Mouse (Mus musculus) testis, adult 2 months (tissue): ENCODE data around the gene Hoxd9. TPM values are rescaled to one million over a fixed set of nuclear protein-coding genes. Genes with fewer than 3 reads are reported as not detected.

ENCODE experiments used
- H3K27ac ChIP-seq: fragments of 200-500 bp; 2 replicates; pipeline ENCODE4 v1.5.1; 2012; ENCODE audit warnings: low read depth, low read length; ENCODE audit not compliant: control insufficient read depth, insufficient read depth
- H3K27me3 ChIP-seq: fragments of 200-500 bp; 2 replicates; pipeline ENCODE4 v1.6.1; 2012; ENCODE audit warnings: mild to moderate bottlenecking, low read length, moderate library complexity; ENCODE audit not compliant: control insufficient read depth, insufficient read depth
- H3K36me3 ChIP-seq: fragments of 200-500 bp; 2 replicates; pipeline ENCODE4 v1.6.1; 2012; ENCODE audit warnings: mild to moderate bottlenecking, low read length; ENCODE audit not compliant: control insufficient read depth, insufficient read depth
- H3K4me1 ChIP-seq: fragments of 200-500 bp; 2 replicates; pipeline ENCODE4 v1.6.1; 2012; ENCODE audit warnings: low read length; ENCODE audit not compliant: control insufficient read depth, insufficient read depth
- H3K4me3 ChIP-seq: fragments of 200-500 bp; 2 replicates; pipeline ENCODE4 v1.5.1; 2012; ENCODE audit warnings: low read depth, mild to moderate bottlenecking, low read length, moderate library complexity, mixed read lengths; ENCODE audit not compliant: control insufficient read depth
- CTCF ChIP-seq: fragments of 200-500 bp; IDR thresholded peaks from 2 replicates; pipeline ENCODE4 v1.5.1; 2012; ENCODE audit warnings: low read depth, mild to moderate bottlenecking, inconsistent platforms, low read length, moderate library complexity; ENCODE audit not compliant: control insufficient read depth, insufficient read depth, insufficient replicate concordance
- POLR2A ChIP-seq: fragments of 200-500 bp; IDR thresholded peaks from 2 replicates; pipeline ENCODE4 v1.6.1; 2012; ENCODE audit warnings: low read depth, mild to moderate bottlenecking, inconsistent platforms, low read length, moderate library complexity; ENCODE audit not compliant: control insufficient read depth
- polyA plus RNA-seq: library from polyadenylated mRNA; depleted of rRNA; stranded (reverse); fragments of >200 nt; gene quantifications from 2 replicates; pipeline ENCODE4 v1.2.3, GENCODE M21; 2012

Gene Hoxd9
- polyA plus RNA-seq, 1 experiment, result 1.8 TPM

GRCm38 (mm10) chr2:74726973-74727639 lies 29.6 kb downstream of the Hoxd9 start:
- Histone ChIP-seq H3K4me1 (peaks cover 9% of the 10 kb centered on the region), H3K27me3 (no peaks in the 10 kb centered on the region), H3K27ac (no peak overlapping the region), H3K36me3 (no peaks in the 10 kb centered on the region), H3K4me3 (no peak overlapping the region)
- TF ChIP-seq POLR2A (no peak), CTCF (no peak)

- H3K36me3 ChIP-seq, result no peaks in the 10 kb centered on the region
- H3K27ac ChIP-seq, result no peak overlapping the region
- no peak for TF ChIP-seq CTCF
- TF ChIP-seq POLR2A, result no peak
- H3K27me3 ChIP-seq, result no peaks in the 10 kb centered on the region
- H3K4me3 ChIP-seq, result no peak overlapping the region
- H3K4me1 ChIP-seq, result peaks cover 8% of the 10 kb centered on the region
Observed at GRCm38 (mm10) chr2:74727640-74728302, 30.2 kb downstream of the Hoxd9 start.

DNA sequence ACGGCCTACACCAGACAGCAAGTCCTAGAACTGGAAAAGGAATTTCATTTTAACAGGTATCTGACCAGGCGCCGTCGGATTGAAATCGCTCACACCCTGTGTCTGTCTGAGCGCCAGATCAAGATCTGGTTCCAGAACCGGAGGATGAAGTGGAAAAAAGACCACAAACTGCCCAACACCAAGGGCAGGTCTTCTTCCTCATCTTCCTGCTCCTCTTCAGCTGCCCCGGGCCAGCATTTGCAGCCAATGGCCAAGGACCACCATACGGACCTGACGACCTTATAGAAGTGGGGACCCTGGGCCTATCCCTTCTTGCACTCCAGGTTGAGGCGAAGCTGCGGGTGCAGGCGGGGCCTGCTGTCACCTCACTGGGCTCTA lies 30.8 kb downstream of the Hoxd9 start:
- H3K4me1 ChIP-seq, result peaks cover 5% of the 10 kb centered on the region
- H3K27me3 ChIP-seq, result no peaks in the 10 kb centered on the region; the same call in 1 of the 2 replicates
- H3K27ac ChIP-seq, result no peak overlapping the region
- no peak overlapping the region for H3K4me3 ChIP-seq
- H3K36me3 ChIP-seq, result no peaks in the 10 kb centered on the region
- TF ChIP-seq POLR2A, result no peak
- TF ChIP-seq CTCF, result no peak

- no peak for TF ChIP-seq CTCF
- no peak for TF ChIP-seq POLR2A
- Histone ChIP-seq H3K36me3 (no peaks in the 10 kb centered on the region), H3K27ac (no peak overlapping the region), H3K4me1 (peaks cover under 1% of the 10 kb centered on the region; the same call in 1 of the 2 replicates), H3K4me3 (no peak overlapping the region), H3K27me3 (peaks cover 6% of the 10 kb centered on the region)
Observed at GRCm38 (mm10) chr2:74730331-74730730, 32.8 kb downstream of the Hoxd9 start.

GRCm38 (mm10) chr2:74731055-74731454 lies 33.5 kb downstream of the Hoxd9 start:
- peaks cover 8% of the 10 kb centered on the region for H3K27me3 ChIP-seq
- no peaks in the 10 kb centered on the region; the same call in 1 of the 2 replicates for H3K4me1 ChIP-seq
- H3K36me3 ChIP-seq, result no peaks in the 10 kb centered on the region
- no peak overlapping the region for H3K4me3 ChIP-seq
- H3K27ac ChIP-seq, result no peak overlapping the region
- TF ChIP-seq CTCF, result no peak
- TF ChIP-seq POLR2A, result no peak

DNA sequence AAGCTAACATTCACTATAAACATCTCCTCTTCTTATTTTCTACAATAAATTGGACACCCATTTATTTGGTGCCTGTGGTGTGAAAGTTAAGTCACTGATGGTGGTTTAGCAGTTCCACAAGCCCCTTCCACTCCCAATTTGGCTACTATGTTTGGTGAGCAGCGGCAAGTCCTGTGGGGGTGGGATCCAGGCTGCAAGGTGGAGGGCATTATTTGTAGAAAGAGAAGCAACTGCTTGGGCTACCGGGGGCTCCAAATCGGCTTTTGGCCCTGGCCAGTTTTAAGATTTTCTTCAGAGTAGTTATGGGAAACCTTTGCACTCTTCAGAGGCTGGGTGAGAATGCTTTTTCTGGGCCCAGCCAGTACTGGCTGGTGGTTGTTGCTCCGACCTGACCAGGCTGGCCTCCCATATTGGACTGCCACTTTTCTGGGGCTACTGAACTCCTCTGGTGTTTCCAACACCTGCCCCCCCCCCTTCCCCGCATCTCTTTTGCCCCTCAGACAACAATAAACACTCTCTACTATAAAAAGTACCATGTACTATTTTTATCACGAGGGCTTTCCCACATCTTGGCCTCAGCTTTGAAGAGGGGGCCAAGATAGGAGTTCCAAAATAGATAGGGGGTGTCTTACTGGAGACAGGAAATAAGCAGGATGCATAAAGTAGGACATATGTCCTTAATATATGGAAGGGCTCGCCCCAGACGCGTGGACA lies 34.4 kb downstream of the Hoxd9 start:
- peaks cover 8% of the 10 kb centered on the region for H3K27me3 ChIP-seq
- H3K36me3 ChIP-seq, result no peaks in the 10 kb centered on the region
- no peak for TF ChIP-seq CTCF
- no peak for TF ChIP-seq POLR2A
- H3K4me3 ChIP-seq, result no peak overlapping the region
- no peaks in the 10 kb centered on the region; the same call in 1 of the 2 replicates for H3K4me1 ChIP-seq
- H3K27ac ChIP-seq, result no peak overlapping the region
